Mouse (Mus musculus) MEL (cell line): ENCODE measurements at regions not wholly inside any gene's neighbourhood (a gene's known extent, or its start where the extent isn't known, plus 50 kb on each side); places are given as distances from the start of the nearest gene placed in this dataset.

Experiments used
- DNase-seq: peaks from one replicate; pipeline ENCODE4 v3.0.0; 2011; ENCODE audit warnings: low read depth, low spot score
- H3K27ac ChIP-seq: 2 replicates; pipeline ENCODE4 v1.5.1; 2012; ENCODE audit warnings: low read depth, mild to moderate bottlenecking, control low read depth, low read length, moderate library complexity; ENCODE audit not compliant: control insufficient read depth
- H3K27me3 ChIP-seq, 2 experiments: fragments of 150-350 bp in 1 of 2; sonication (generic) in 1 of 2; 2 replicates each; pipeline ENCODE4 v1.6.1; 2012; ENCODE audit warnings: low read length in 2 of 2, mild to moderate bottlenecking in 2 of 2, improper control_type of control experiment in 1 of 2, moderate library complexity in 1 of 2; ENCODE audit not compliant: insufficient read depth in 2 of 2, control insufficient read depth in 1 of 2
- H3K36me3 ChIP-seq, 2 experiments: 2 replicates each; pipeline ENCODE4 v1.6.1; 2012 to 2014; ENCODE audit warnings: low read length in 2 of 2, improper control_type of control experiment in 1 of 2, inconsistent platforms in 1 of 2, mild to moderate bottlenecking in 1 of 2; ENCODE audit not compliant: insufficient read depth in 2 of 2, control insufficient read depth in 1 of 2
- H3K4me1 ChIP-seq, 2 experiments: fragments of 150-350 bp in 1 of 2; sonication (generic) in 1 of 2; 2 replicates each; pipeline ENCODE4 v1.6.1; 2012; ENCODE audit warnings: low read length in 2 of 2, improper control_type of control experiment in 1 of 2, mild to moderate bottlenecking in 1 of 2; ENCODE audit not compliant: insufficient read depth in 2 of 2, control insufficient read depth in 1 of 2
- H3K4me3 ChIP-seq, 2 experiments: fragments of 150-350 bp in 1 of 2; sonication (generic) in 1 of 2; 2 replicates each; pipeline ENCODE4 v1.5.1; 2012; ENCODE audit warnings: low read depth in 2 of 2, low read length in 2 of 2, mild to moderate bottlenecking in 2 of 2, moderate library complexity in 2 of 2, control low read depth in 1 of 2, improper control_type of control experiment in 1 of 2; ENCODE audit not compliant: control insufficient read depth in 1 of 2, insufficient read depth in 1 of 2
- H3K79me2 ChIP-seq: 2 replicates; pipeline ENCODE4 v1.6.1; 2012; ENCODE audit warnings: mild to moderate bottlenecking, low read length, moderate library complexity; ENCODE audit not compliant: control insufficient read depth, poor library complexity, insufficient read depth
- H3K9ac ChIP-seq: 2 replicates; pipeline ENCODE4 v1.6.1; 2012; ENCODE audit warnings: low read depth, mild to moderate bottlenecking, control low read depth, low read length, moderate library complexity; ENCODE audit not compliant: control insufficient read depth, poor library complexity, severe bottlenecking
- H3K9me3 ChIP-seq: fragments of 150-350 bp; sonication (generic); replicated peaks from 2 replicates; pipeline ENCODE4 v1.6.1; 2012; ENCODE audit warnings: mild to moderate bottlenecking, low read length, improper control_type of control experiment, moderate library complexity; ENCODE audit not compliant: insufficient read depth
- BHLHE40 ChIP-seq: IDR thresholded peaks from 2 replicates; pipeline ENCODE4 v1.6.1; 2012; ENCODE audit warnings: low read depth, mild to moderate bottlenecking, inconsistent platforms, low read length, improper control_type of control experiment, borderline replicate concordance
- CHD1 ChIP-seq: IDR thresholded peaks from 2 replicates; pipeline ENCODE4 v1.6.1; 2012; ENCODE audit warnings: low read depth, mild to moderate bottlenecking, inconsistent platforms, low read length, improper control_type of control experiment
- CHD2 ChIP-seq: IDR thresholded peaks from 2 replicates; pipeline ENCODE4 v1.6.1; 2011; ENCODE audit warnings: low read length, improper control_type of control experiment
- ELF1 ChIP-seq: IDR thresholded peaks from 2 replicates; pipeline ENCODE4 v1.6.1; 2014; ENCODE audit warnings: low read depth, mild to moderate bottlenecking, inconsistent platforms, low read length, improper control_type of control experiment, moderate library complexity
- EP300 ChIP-seq, 2 experiments: IDR thresholded peaks; 2 replicates each; pipeline ENCODE4 v1.6.1; 2011; ENCODE audit warnings: improper control_type of control experiment in 2 of 2, low read length in 2 of 2, low read depth in 1 of 2, mild to moderate bottlenecking in 1 of 2
- GABPA ChIP-seq: IDR thresholded peaks from 2 replicates; pipeline ENCODE4 v1.6.1; 2012; ENCODE audit warnings: low read depth, mild to moderate bottlenecking, inconsistent platforms, low read length, improper control_type of control experiment, moderate library complexity
- GATA1 ChIP-seq: IDR thresholded peaks from 2 replicates; pipeline ENCODE4 v1.6.1; 2011; ENCODE audit warnings: low read depth, low read length, improper control_type of control experiment
- HCFC1 ChIP-seq: IDR thresholded peaks from 2 replicates; pipeline ENCODE4 v1.6.1; 2012; ENCODE audit warnings: low read depth, mild to moderate bottlenecking, inconsistent platforms, low read length, improper control_type of control experiment, moderate library complexity
- MAZ ChIP-seq: IDR thresholded peaks from 2 replicates; pipeline ENCODE4 v1.6.1; 2012; ENCODE audit warnings: low read depth, mild to moderate bottlenecking, inconsistent platforms, low read length, improper control_type of control experiment
- MEF2A ChIP-seq: IDR thresholded peaks from 2 replicates; pipeline ENCODE4 v1.6.1; 2014; ENCODE audit warnings: low read depth, mild to moderate bottlenecking, inconsistent platforms, low read length, improper control_type of control experiment; ENCODE audit not compliant: poor library complexity, insufficient replicate concordance, severe bottlenecking; ENCODE audit errors: extremely low read depth
- MXI1 ChIP-seq: IDR thresholded peaks from 2 replicates; pipeline ENCODE4 v1.6.1; 2011; ENCODE audit warnings: mild to moderate bottlenecking, low read depth, low read length, improper control_type of control experiment
- MYB ChIP-seq: IDR thresholded peaks from 2 replicates; pipeline ENCODE4 v1.6.1; 2011; ENCODE audit warnings: mild to moderate bottlenecking, low read depth, low read length, improper control_type of control experiment
- NRF1 ChIP-seq: IDR thresholded peaks from 2 replicates; pipeline ENCODE4 v1.6.1; 2014; ENCODE audit warnings: low read depth, mild to moderate bottlenecking, inconsistent platforms, low read length, improper control_type of control experiment, moderate library complexity; ENCODE audit not compliant: poor library complexity, insufficient read depth, severe bottlenecking
- POLR2A ChIP-seq, 2 experiments: IDR thresholded peaks; 2 replicates each; pipeline ENCODE4 v1.6.1; 2011 to 2012; ENCODE audit warnings: low read length in 2 of 2, mild to moderate bottlenecking in 2 of 2, control low read depth in 1 of 2, improper control_type of control experiment in 1 of 2, low read depth in 1 of 2, moderate library complexity in 1 of 2; ENCODE audit not compliant: control insufficient read depth in 1 of 2, insufficient read depth in 1 of 2, poor library complexity in 1 of 2
- POLR2AphosphoS2 ChIP-seq: IDR thresholded peaks from 2 replicates; pipeline ENCODE4 v1.6.1; 2011; ENCODE audit warnings: low read length, improper control_type of control experiment
- POLR2AphosphoS5 ChIP-seq: IDR thresholded peaks from 2 replicates; pipeline ENCODE4 v1.6.1; 2012; ENCODE audit warnings: low read depth, borderline replicate concordance, mild to moderate bottlenecking, inconsistent platforms, low read length, moderate library complexity, mixed read lengths
- RAD21 ChIP-seq: IDR thresholded peaks from 2 replicates; pipeline ENCODE4 v1.6.1; 2011; ENCODE audit warnings: mild to moderate bottlenecking, low read depth, low read length, improper control_type of control experiment
- RCOR1 ChIP-seq: IDR thresholded peaks from 2 replicates; pipeline ENCODE4 v1.6.1; 2012; ENCODE audit warnings: low read depth, mild to moderate bottlenecking, inconsistent platforms, low read length, improper control_type of control experiment
- SMC3 ChIP-seq: IDR thresholded peaks from 2 replicates; pipeline ENCODE4 v1.6.1; 2011; ENCODE audit warnings: low read depth, low read length, improper control_type of control experiment
- TBP ChIP-seq: IDR thresholded peaks from 2 replicates; pipeline ENCODE4 v1.8.0; 2011; ENCODE audit warnings: low read depth, low read length, improper control_type of control experiment
- UBTF ChIP-seq: IDR thresholded peaks from 2 replicates; pipeline ENCODE4 v1.6.1; 2012; ENCODE audit warnings: low read depth, mild to moderate bottlenecking, inconsistent platforms, low read length, improper control_type of control experiment, moderate library complexity, borderline replicate concordance; ENCODE audit not compliant: insufficient read depth
- USF1 ChIP-seq: IDR thresholded peaks from 2 replicates; pipeline ENCODE4 v1.6.1; 2014; ENCODE audit warnings: low read depth, mild to moderate bottlenecking, inconsistent platforms, low read length, improper control_type of control experiment, moderate library complexity
- ZC3H11A ChIP-seq: IDR thresholded peaks from 2 replicates; pipeline ENCODE4 v1.6.1; 2012; ENCODE audit warnings: low read depth, mild to moderate bottlenecking, inconsistent platforms, low read length, improper control_type of control experiment
- ZKSCAN1 ChIP-seq: IDR thresholded peaks from 2 replicates; pipeline ENCODE4 v1.6.1; 2012; ENCODE audit warnings: low read depth, mild to moderate bottlenecking, inconsistent platforms, low read length, improper control_type of control experiment, moderate library complexity
- ZNF384 ChIP-seq: IDR thresholded peaks from 2 replicates; pipeline ENCODE4 v1.6.1; 2012; ENCODE audit warnings: low read depth, mild to moderate bottlenecking, inconsistent platforms, low read length, improper control_type of control experiment

- TF ChIP-seq CHD2 (no peak), GATA1 (peak; percentile 86), BHLHE40 (no peak), HCFC1 (peak; percentile 59; the same call in 1 of the 2 replicates), CHD1 (no peak), MXI1 (no peak), MYB (no peak), ELF1 (no peak), RCOR1 (peak; percentile 81), SMC3 (0 out of 2 replicates have a peak, but pooled peaks have one; percentile 4), UBTF (no peak)
Observed at GRCm38 (mm10) chr1:143916587-143916986, 87.4 kb downstream of the Rgs2 start (continued).

- Histone ChIP-seq H3K27me3 (no peaks in the 10 kb centered on the region), H3K9ac (no peak overlapping the region), H3K4me1 (peaks cover 6 to 13% of the 10 kb centered on the region in 2 experiments), H3K9me3 (no peaks in the 10 kb centered on the region), H3K4me3 (no peak overlapping the region), H3K27ac (no peak overlapping the region), H3K36me3 (peaks cover 0 to 9% of the 10 kb centered on the region in 2 experiments; a peak in 2 of 4 replicates), H3K79me2 (no peaks in the 10 kb centered on the region)
- TF ChIP-seq EP300 (IDR thresholded peaks at IDR 0.05; ENCODE audit: low read depth in 1 of 2, low read length in 2 of 2) (no peak), MEF2A (no peak), POLR2A (IDR thresholded peaks at IDR 0.05; ENCODE audit: control insufficient read depth in 1 of 2, insufficient read depth in 1 of 2, low read depth in 1 of 2, low read length in 2 of 2, poor library complexity in 1 of 2) (no peak), GATA1 (no peak), MAZ (no peak), SMC3 (no peak), ZC3H11A (no peak), RAD21 (no peak), CHD1 (no peak), ZKSCAN1 (no peak), ZNF384 (no peak), NRF1 (no peak), USF1 (no peak), GABPA (no peak), MXI1 (no peak), BHLHE40 (no peak), POLR2AphosphoS5 (no peak), POLR2AphosphoS2 (no peak), UBTF (no peak), TBP (no peak)
- no peak for DNase-seq
Observed at GRCm38 (mm10) chr1:143912586-143912985, 91.4 kb downstream of the Rgs2 start.
